Mouse (Mus musculus) MEL (cell line): ENCODE measurements at regions not wholly inside any gene's neighbourhood (a gene's known extent, or its start where the extent isn't known, plus 50 kb on each side); places are given as distances from the start of the nearest gene placed in this dataset.
A peak's percentile ranks its signal among the peaks of the same experiment; 100 is the strongest.

Source experiments
- DNase-seq: peaks from one replicate; pipeline ENCODE4 v3.0.0; 2011; ENCODE audit warnings: low read depth, low spot score
- H3K27ac ChIP-seq: 2 replicates; pipeline ENCODE4 v1.5.1; 2012; ENCODE audit warnings: low read depth, mild to moderate bottlenecking, control low read depth, low read length, moderate library complexity; ENCODE audit not compliant: control insufficient read depth
- H3K27me3 ChIP-seq, 2 experiments: fragments of 150-350 bp in 1 of 2; sonication (generic) in 1 of 2; 2 replicates each; pipeline ENCODE4 v1.6.1; 2012; ENCODE audit warnings: low read length in 2 of 2, mild to moderate bottlenecking in 2 of 2, improper control_type of control experiment in 1 of 2, moderate library complexity in 1 of 2; ENCODE audit not compliant: insufficient read depth in 2 of 2, control insufficient read depth in 1 of 2
- H3K36me3 ChIP-seq, 2 experiments: 2 replicates each; pipeline ENCODE4 v1.6.1; 2012 to 2014; ENCODE audit warnings: low read length in 2 of 2, improper control_type of control experiment in 1 of 2, inconsistent platforms in 1 of 2, mild to moderate bottlenecking in 1 of 2; ENCODE audit not compliant: insufficient read depth in 2 of 2, control insufficient read depth in 1 of 2
- H3K4me1 ChIP-seq, 2 experiments: fragments of 150-350 bp in 1 of 2; sonication (generic) in 1 of 2; 2 replicates each; pipeline ENCODE4 v1.6.1; 2012; ENCODE audit warnings: low read length in 2 of 2, improper control_type of control experiment in 1 of 2, mild to moderate bottlenecking in 1 of 2; ENCODE audit not compliant: insufficient read depth in 2 of 2, control insufficient read depth in 1 of 2
- H3K4me3 ChIP-seq, 2 experiments: fragments of 150-350 bp in 1 of 2; sonication (generic) in 1 of 2; 2 replicates each; pipeline ENCODE4 v1.5.1; 2012; ENCODE audit warnings: low read depth in 2 of 2, low read length in 2 of 2, mild to moderate bottlenecking in 2 of 2, moderate library complexity in 2 of 2, control low read depth in 1 of 2, improper control_type of control experiment in 1 of 2; ENCODE audit not compliant: control insufficient read depth in 1 of 2, insufficient read depth in 1 of 2
- H3K79me2 ChIP-seq: 2 replicates; pipeline ENCODE4 v1.6.1; 2012; ENCODE audit warnings: mild to moderate bottlenecking, low read length, moderate library complexity; ENCODE audit not compliant: control insufficient read depth, poor library complexity, insufficient read depth
- H3K9ac ChIP-seq: 2 replicates; pipeline ENCODE4 v1.6.1; 2012; ENCODE audit warnings: low read depth, mild to moderate bottlenecking, control low read depth, low read length, moderate library complexity; ENCODE audit not compliant: control insufficient read depth, poor library complexity, severe bottlenecking
- H3K9me3 ChIP-seq: fragments of 150-350 bp; sonication (generic); replicated peaks from 2 replicates; pipeline ENCODE4 v1.6.1; 2012; ENCODE audit warnings: mild to moderate bottlenecking, low read length, improper control_type of control experiment, moderate library complexity; ENCODE audit not compliant: insufficient read depth
- CTCF ChIP-seq, 3 experiments: IDR thresholded peaks in 2 of 3; conservative IDR thresholded peaks in 1 of 3; 2 replicates each; pipeline ENCODE4 v1.5.1; 2011 to 2012; ENCODE audit warnings: low read length in 3 of 3, low read depth in 2 of 3, mild to moderate bottlenecking in 2 of 3, improper control_type of control experiment in 1 of 3, inconsistent platforms in 1 of 3, mixed read lengths in 1 of 3, moderate library complexity in 1 of 3; ENCODE audit not compliant: control insufficient read depth in 1 of 3, insufficient read depth in 1 of 3, poor library complexity in 1 of 3, severe bottlenecking in 1 of 3
- RAD21 ChIP-seq: IDR thresholded peaks from 2 replicates; pipeline ENCODE4 v1.6.1; 2011; ENCODE audit warnings: mild to moderate bottlenecking, low read depth, low read length, improper control_type of control experiment
- RCOR1 ChIP-seq: IDR thresholded peaks from 2 replicates; pipeline ENCODE4 v1.6.1; 2012; ENCODE audit warnings: low read depth, mild to moderate bottlenecking, inconsistent platforms, low read length, improper control_type of control experiment
- SMC3 ChIP-seq: IDR thresholded peaks from 2 replicates; pipeline ENCODE4 v1.6.1; 2011; ENCODE audit warnings: low read depth, low read length, improper control_type of control experiment
- ZC3H11A ChIP-seq: IDR thresholded peaks from 2 replicates; pipeline ENCODE4 v1.6.1; 2012; ENCODE audit warnings: low read depth, mild to moderate bottlenecking, inconsistent platforms, low read length, improper control_type of control experiment

DNA sequence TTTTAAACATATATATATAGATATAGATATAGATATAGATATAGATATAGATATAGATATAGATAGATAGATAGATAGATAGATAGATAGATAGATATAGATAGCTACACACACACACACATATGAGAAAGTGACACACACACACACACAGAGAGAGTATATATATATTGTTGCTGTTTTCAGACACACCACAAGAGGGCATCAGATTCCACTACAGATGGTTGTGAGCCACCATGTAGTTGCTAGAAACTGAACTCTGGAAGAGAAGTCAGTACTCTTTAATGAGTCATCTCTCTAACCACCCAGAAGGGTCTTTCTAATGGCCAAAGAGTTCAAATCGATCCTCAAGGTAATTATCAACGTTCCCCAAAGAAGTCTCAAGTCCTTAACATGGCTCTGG lies 205.8 kb downstream of the Ttc8 start:
- Histone ChIP-seq H3K9ac (no peak overlapping the region), H3K27ac (no peak overlapping the region), H3K27me3 (no peaks in the 10 kb centered on the region; a peak in 1 of 4 replicates), H3K36me3 (no peaks in the 10 kb centered on the region), H3K4me1 (no peaks in the 10 kb centered on the region), H3K79me2 (no peaks in the 10 kb centered on the region), H3K9me3 (no peaks in the 10 kb centered on the region)
- DNase-seq, result no peak
- peak; percentile 13 to 45 (median 22); a peak in 4 of 6 replicates for TF ChIP-seq CTCF (IDR thresholded peaks at IDR 0.05 in 2 of 3, conservative IDR thresholded peaks at IDR 0.05 in 1 of 3; ENCODE audit: control insufficient read depth in 1 of 3, insufficient read depth in 1 of 3, low read depth in 2 of 3, low read length in 3 of 3, poor library complexity in 1 of 3, severe bottlenecking in 1 of 3)
- peak; percentile 53 for TF ChIP-seq RAD21
- TF ChIP-seq ZC3H11A, result peak; percentile 41
- TF ChIP-seq RCOR1, result no peak
- TF ChIP-seq SMC3, result peak; percentile 54
- TF ChIP-seq, all 39 proteins: peak for 4
- no peak overlapping the region for H3K4me3 ChIP-seq
